In genomic region chr8:10865941-10866513, GRCm38 (mm10) we compare ENCODE assay signal across 10 mouse cellular contexts.
DNase-seq lines count a peak whose midpoint lies in the region; ATAC-seq lines count a peak whose summit lies in the region.
"Had no signal": no experiment of that assay in that cellular context is flagged by ENCODE, and none has a peak within 500 bp of the region (broad histone marks: within the 10 kb centered on the region; RNA-seq: fewer than 3 reads in every experiment).

No protein-coding gene starts in this region.

- ATAC-seq in midbrain, embryonic 15.5 days (replicated peaks): no peak
- ATAC-seq in intestine, embryonic 15.5 days: peak; percentile 88
- peak; percentile 63 for ATAC-seq in liver, embryonic 11.5 days (replicated peaks; ENCODE audit: low FRiP score)

- H3K36me3 ChIP-seq in midbrain, embryonic 10.5 days: no peaks in the 10 kb centered on the region
- no peaks in the 10 kb centered on the region for H3K36me3 ChIP-seq in midbrain, embryonic 15.5 days (replicated peaks)
- no peaks in the 10 kb centered on the region for H3K36me3 ChIP-seq in intestine, embryonic 15.5 days
- H3K36me3 ChIP-seq in liver, embryonic 11.5 days (ENCODE audit: control insufficient read depth, insufficient read depth, low read length): no peaks in the 10 kb centered on the region
- H3K36me3 ChIP-seq: G1E had no signal

- no peak overlapping the region for H3K4me3 ChIP-seq in midbrain, embryonic 10.5 days
- no peak overlapping the region for H3K4me3 ChIP-seq in midbrain, embryonic 15.5 days
- no peak overlapping the region for H3K4me3 ChIP-seq in intestine, embryonic 15.5 days (replicated peaks)
- no peak overlapping the region for H3K4me3 ChIP-seq in liver, embryonic 11.5 days (ENCODE audit: low read depth, low read length)
- H3K4me3 ChIP-seq: heart, adult 2 months had no signal

- no peak overlapping the region for H3K4me2 ChIP-seq in midbrain, embryonic 15.5 days
- peak overlapping the region; percentile 12; the same call in 1 of the 2 replicates for H3K4me2 ChIP-seq in intestine, embryonic 15.5 days (replicated peaks)
- no peak overlapping the region for H3K4me2 ChIP-seq in liver, embryonic 11.5 days

- no peak overlapping the region for H3K9ac ChIP-seq in midbrain, embryonic 15.5 days
- H3K9ac ChIP-seq in intestine, embryonic 15.5 days: no peak overlapping the region
- H3K9ac ChIP-seq in liver, embryonic 11.5 days (ENCODE audit: low read depth, low read length): no peak overlapping the region

- DNase-seq in midbrain, embryonic 10.5 days (ENCODE audit: low spot score): no peak
- DNase-seq in liver, embryonic 11.5 days (ENCODE audit: low spot score): no peak
- peak; percentile 78 for DNase-seq in yolk sac, embryonic 10.5 days (ENCODE audit: low spot score)
- no peak for DNase-seq in left cerebral cortex, adult 9 months (ENCODE audit: low spot score in 2 of 2)
- DNase-seq in ovary, adult 18-20 months (ENCODE audit: low spot score): no peak
- no peak for DNase-seq in thymus, postnatal 10 days (ENCODE audit: low spot score in 2 of 2)
- DNase-seq: heart, adult 2 months had no signal

- 78% methylated on average over 11 of the region's 11 CpGs for WGBS in midbrain, embryonic 10.5 days
- 77% methylated on average over 11 of the region's 11 CpGs for WGBS in midbrain, embryonic 15.5 days
- 28% methylated on average over 11 of the region's 11 CpGs for WGBS in intestine, embryonic 15.5 days
- 28% methylated on average over 11 of the region's 11 CpGs for WGBS in liver, embryonic 11.5 days

- H3K27me3 ChIP-seq in midbrain, embryonic 10.5 days (ENCODE audit: low read depth, poor library complexity, severe bottlenecking): peaks cover 12% of the 10 kb centered on the region
- H3K27me3 ChIP-seq in midbrain, embryonic 15.5 days (replicated peaks): no peaks in the 10 kb centered on the region
- no peaks in the 10 kb centered on the region for H3K27me3 ChIP-seq in intestine, embryonic 15.5 days (replicated peaks)
- peaks cover 5% of the 10 kb centered on the region for H3K27me3 ChIP-seq in liver, embryonic 11.5 days (replicated peaks; ENCODE audit: control insufficient read depth, insufficient read depth, low read length)

- peak overlapping the region; percentile 64 for H3K27ac ChIP-seq in midbrain, embryonic 10.5 days (replicated peaks)
- H3K27ac ChIP-seq in midbrain, embryonic 15.5 days: no peak overlapping the region
- H3K27ac ChIP-seq in intestine, embryonic 15.5 days: peak overlapping the region; percentile 76
- H3K27ac ChIP-seq in liver, embryonic 11.5 days (ENCODE audit: low read depth, low read length): peak overlapping the region; percentile 45; the same call in 1 of the 2 replicates
- H3K27ac ChIP-seq: heart, adult 2 months had no signal

- peaks cover 32% of the 10 kb centered on the region for H3K4me1 ChIP-seq in midbrain, embryonic 10.5 days
- H3K4me1 ChIP-seq in midbrain, embryonic 15.5 days: peaks cover 10% of the 10 kb centered on the region
- H3K4me1 ChIP-seq in intestine, embryonic 15.5 days (replicated peaks): peaks cover 31% of the 10 kb centered on the region
- peaks cover 18% of the 10 kb centered on the region for H3K4me1 ChIP-seq in liver, embryonic 11.5 days (replicated peaks; ENCODE audit: control insufficient read depth, insufficient read depth, low read length)

- no peaks in the 10 kb centered on the region for H3K9me3 ChIP-seq in midbrain, embryonic 10.5 days (replicated peaks)
- H3K9me3 ChIP-seq in midbrain, embryonic 15.5 days: no peaks in the 10 kb centered on the region
- no peaks in the 10 kb centered on the region for H3K9me3 ChIP-seq in intestine, embryonic 15.5 days
- H3K9me3 ChIP-seq in liver, embryonic 11.5 days (ENCODE audit: control insufficient read depth, low read length): no peaks in the 10 kb centered on the region
- H3K9me3 ChIP-seq: G1E had no signal
